Mouse (Mus musculus) intestine, postnatal 0 days (tissue): ENCODE data around the gene Vgll4. TPM values are rescaled to one million over a fixed set of nuclear protein-coding genes. Genes with fewer than 3 reads are reported as not detected.

ENCODE experiments used
- ATAC-seq: fragments of 200-750 bp; cut with Nextera tagmentation; 2 replicates; pipeline ENCODE4 v1.8.0; 2017; ENCODE audit warnings: mild to moderate bottlenecking, moderate TSS enrichment, moderate library complexity
- H3K27ac ChIP-seq: fragments of 300-500 bp; sonication (generic); 2 replicates; pipeline ENCODE4 v1.5.1; 2014; ENCODE audit warnings: mild to moderate bottlenecking, low read depth, low read length, moderate library complexity
- H3K27me3 ChIP-seq: fragments of 300-500 bp; sonication (generic); replicated peaks from 2 replicates; pipeline ENCODE4 v1.6.1; 2014; ENCODE audit warnings: low read length, mixed read lengths; ENCODE audit not compliant: control insufficient read depth, insufficient read depth
- H3K36me3 ChIP-seq: fragments of 300-500 bp; sonication (generic); 2 replicates; pipeline ENCODE4 v1.6.1; 2014; ENCODE audit warnings: mild to moderate bottlenecking, moderate library complexity; ENCODE audit not compliant: control insufficient read depth, insufficient read depth
- H3K4me1 ChIP-seq: fragments of 300-500 bp; sonication (generic); replicated peaks from 2 replicates; pipeline ENCODE4 v1.6.1; 2014; ENCODE audit warnings: antibody characterized with exemption, low read length, mixed read lengths; ENCODE audit not compliant: control insufficient read depth, insufficient read depth
- H3K4me2 ChIP-seq: fragments of 300-500 bp; sonication (generic); replicated peaks from 2 replicates; pipeline ENCODE4 v1.6.1; 2014; ENCODE audit warnings: low read depth, mild to moderate bottlenecking, moderate library complexity
- H3K4me3 ChIP-seq: fragments of 300-500 bp; sonication (generic); 2 replicates; pipeline ENCODE4 v1.5.1; 2014; ENCODE audit warnings: low read depth, low read length
- H3K9ac ChIP-seq: fragments of 300-500 bp; sonication (generic); 2 replicates; pipeline ENCODE4 v1.6.1; 2014; ENCODE audit warnings: mild to moderate bottlenecking, low read depth, low read length
- H3K9me3 ChIP-seq: fragments of 300-500 bp; sonication (generic); 2 replicates; pipeline ENCODE4 v1.6.1; 2016; ENCODE audit warnings: mixed run types; ENCODE audit not compliant: control insufficient read depth
- CTCF ChIP-seq: sonication (generic); IDR thresholded peaks from 2 replicates; pipeline ENCODE4 v1.5.1; 2016; ENCODE audit warnings: low read depth, mild to moderate bottlenecking, control low read depth, antibody characterized with exemption, moderate library complexity
- WGBS: fragments of 180-500 bp; shearing (Covaris S2); extraction: QIAGEN DNeasy Blood & Tissue Kit; methylation state at CpG from one replicate; pipeline ENCODE4 v1.1.7; 2014; 5-methylcytosine and 5-hydroxymethylcytosine counted together
- polyA plus RNA-seq: library from polyadenylated mRNA; unstranded; fragments of >200 nt; fragmentation: Nextera tagmentation; extraction: Ambion mirVana; gene quantifications from 2 replicates; pipeline ENCODE4 v1.2.1, GENCODE M21; 2015

Gene Vgll4
- polyA plus RNA-seq, 1 experiment from 2014 or later, result 31.1 TPM

DNA sequence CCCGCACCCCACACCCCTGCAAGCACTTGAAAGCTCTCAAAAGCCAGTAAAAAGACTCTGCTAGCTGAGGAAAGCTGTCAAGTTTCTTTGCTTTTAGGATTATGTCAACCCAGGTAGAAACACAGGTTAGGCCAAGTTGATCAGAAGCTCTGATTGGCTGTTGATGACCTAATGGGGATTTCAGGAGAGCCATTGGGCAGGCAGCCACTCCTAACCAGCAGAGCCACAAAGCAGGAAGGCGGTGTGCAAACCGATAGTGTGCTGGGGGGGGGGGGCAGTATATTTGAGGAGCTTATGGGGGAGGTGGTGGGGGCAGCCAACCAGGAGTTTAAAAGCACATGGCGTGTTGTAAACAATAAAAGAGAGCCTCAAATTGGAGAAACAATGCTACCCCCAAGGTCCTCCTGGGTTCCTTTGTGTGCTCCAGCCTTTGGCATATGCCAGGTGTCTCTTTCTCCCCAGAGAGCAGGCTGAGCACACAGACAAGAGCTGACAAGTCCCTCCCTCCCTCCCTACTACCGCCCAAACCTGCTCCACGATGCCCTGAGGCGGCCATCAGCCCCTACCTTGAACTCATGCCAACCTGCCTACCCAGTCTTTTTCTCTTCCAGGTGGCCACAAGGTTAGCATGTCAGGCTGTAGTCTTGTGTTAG is 18.3 kb upstream of the Vgll4 start:
- 45% methylated on average over 7 of the region's 7 CpGs for WGBS
- H3K27ac ChIP-seq, result no peak overlapping the region

DNA sequence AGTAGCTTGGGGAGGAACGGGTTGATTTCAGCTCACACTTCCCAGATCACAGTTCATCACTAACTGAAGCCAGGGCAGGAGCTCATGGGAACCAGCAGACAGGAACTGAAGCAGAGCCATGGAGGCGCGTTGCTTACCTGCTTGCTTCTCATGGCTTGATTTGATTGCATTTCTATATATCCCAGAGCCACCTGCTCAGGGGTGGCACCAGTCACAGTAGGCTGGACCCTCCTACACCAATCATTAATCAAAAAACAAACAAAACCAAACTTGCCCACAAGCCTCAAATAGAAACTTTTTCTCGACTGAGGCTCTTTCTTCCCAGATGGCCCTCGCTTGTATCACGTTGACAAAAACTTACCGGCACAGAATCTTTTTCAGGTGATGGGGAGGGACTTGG is 12.9 kb upstream of the Vgll4 start:
- no peak for ATAC-seq
- H3K27me3 ChIP-seq, result no peaks in the 10 kb centered on the region
- WGBS, result 46% methylated on average over 7 of the region's 7 CpGs
- no peaks in the 10 kb centered on the region for H3K36me3 ChIP-seq
- H3K4me3 ChIP-seq, result no peak overlapping the region
- no peak for TF ChIP-seq CTCF
- H3K4me2 ChIP-seq, result no peak overlapping the region
- no peaks in the 10 kb centered on the region for H3K4me1 ChIP-seq
- no peak overlapping the region for H3K27ac ChIP-seq
- H3K9ac ChIP-seq, result no peak overlapping the region
- no peaks in the 10 kb centered on the region for H3K9me3 ChIP-seq

More for the DNA sequence above, 18.3 kb upstream of the Vgll4 start:
- Histone ChIP-seq H3K9me3 (no peaks in the 10 kb centered on the region), H3K4me3 (no peak overlapping the region), H3K36me3 (no peaks in the 10 kb centered on the region), H3K4me2 (no peak overlapping the region), H3K4me1 (no peaks in the 10 kb centered on the region), H3K9ac (no peak overlapping the region), H3K27me3 (no peaks in the 10 kb centered on the region)
- ATAC-seq, result peak; percentile 82
- no peak for TF ChIP-seq CTCF

DNA sequence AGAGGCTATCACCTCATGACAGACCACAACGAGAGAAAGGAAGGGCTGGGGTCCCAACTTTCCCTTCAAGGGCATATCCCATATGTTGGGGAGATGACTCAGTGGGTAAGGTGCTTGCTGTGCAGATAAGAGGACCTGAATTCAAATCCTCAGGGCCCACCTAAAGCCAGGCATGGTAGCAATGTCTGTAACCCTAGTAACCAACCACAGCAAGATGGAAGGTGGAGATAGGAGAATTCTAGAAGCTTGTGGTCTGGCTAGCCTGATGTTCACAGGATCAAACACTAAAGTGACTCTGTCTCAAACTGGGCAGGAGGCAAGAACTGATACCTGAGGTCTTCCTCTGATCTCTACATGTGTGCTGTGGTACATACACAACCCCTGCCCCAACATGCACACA is 9.9 kb upstream of the Vgll4 start:
- WGBS, result 79% methylated on average over 1 of the region's 1 CpGs
- no peak for TF ChIP-seq CTCF
- Histone ChIP-seq H3K4me1 (no peaks in the 10 kb centered on the region), H3K9me3 (no peaks in the 10 kb centered on the region), H3K4me2 (no peak overlapping the region), H3K27me3 (no peaks in the 10 kb centered on the region), H3K4me3 (no peak overlapping the region), H3K36me3 (no peaks in the 10 kb centered on the region), H3K27ac (no peak overlapping the region), H3K9ac (no peak overlapping the region)
- no peak for ATAC-seq

- Histone ChIP-seq H3K4me3 (no peak overlapping the region), H3K36me3 (no peaks in the 10 kb centered on the region), H3K9ac (no peak overlapping the region), H3K9me3 (no peaks in the 10 kb centered on the region), H3K4me2 (no peak overlapping the region), H3K27me3 (no peaks in the 10 kb centered on the region), H3K27ac (no peak overlapping the region), H3K4me1 (no peaks in the 10 kb centered on the region)
- TF ChIP-seq CTCF, result no peak
- no peak for ATAC-seq
- 76% methylated on average over 7 of the region's 7 CpGs for WGBS
Observed at GRCm38 (mm10) chr6:114976915-114977419, 7.2 kb upstream of the Vgll4 start.

GRCm38 (mm10) chr6:114974331-114974730 is 4.5 kb upstream of the Vgll4 start:
- Histone ChIP-seq H3K27ac (no peak overlapping the region), H3K4me2 (no peak overlapping the region), H3K9ac (no peak overlapping the region), H3K36me3 (no peaks in the 10 kb centered on the region), H3K27me3 (no peaks in the 10 kb centered on the region), H3K4me1 (no peaks in the 10 kb centered on the region; the same call in 1 of the 2 replicates), H3K4me3 (no peak overlapping the region), H3K9me3 (no peaks in the 10 kb centered on the region)
- no peak for ATAC-seq
- 96% methylated on average over 1 of the region's 1 CpGs for WGBS
- TF ChIP-seq CTCF, result no peak

GRCm38 (mm10) chr6:114972988-114973387 is 3.2 kb upstream of the Vgll4 start:
- no peak overlapping the region for H3K4me3 ChIP-seq
- 71% methylated on average over 1 of the region's 1 CpGs for WGBS
- H3K4me1 ChIP-seq, result no peaks in the 10 kb centered on the region; the same call in 1 of the 2 replicates
- no peak overlapping the region for H3K27ac ChIP-seq
- no peaks in the 10 kb centered on the region for H3K9me3 ChIP-seq
- no peaks in the 10 kb centered on the region for H3K27me3 ChIP-seq
- no peak for TF ChIP-seq CTCF
- no peaks in the 10 kb centered on the region for H3K36me3 ChIP-seq
- H3K4me2 ChIP-seq, result no peak overlapping the region
- ATAC-seq, result no peak
- H3K9ac ChIP-seq, result no peak overlapping the region

GRCm38 (mm10) chr6:114970895-114971294 is 1.1 kb upstream of the Vgll4 start:
- H3K36me3 ChIP-seq, result no peaks in the 10 kb centered on the region
- no peaks in the 10 kb centered on the region; the same call in 1 of the 2 replicates for H3K4me1 ChIP-seq
- no peak overlapping the region for H3K9ac ChIP-seq
- no peak overlapping the region for H3K27ac ChIP-seq
- ATAC-seq, result no peak
- no peaks in the 10 kb centered on the region for H3K27me3 ChIP-seq
- H3K4me3 ChIP-seq, result no peak overlapping the region
- WGBS, result 72% methylated on average over 5 of the region's 5 CpGs
- peak; percentile 68 for TF ChIP-seq CTCF
- no peak overlapping the region for H3K4me2 ChIP-seq
- H3K9me3 ChIP-seq, result no peaks in the 10 kb centered on the region
